Mouse (Mus musculus) myocyte (in vitro differentiated cells): ENCODE measurements at regions not wholly inside any gene's neighbourhood (a gene's known extent, or its start where the extent isn't known, plus 50 kb on each side); places are given as distances from the start of the nearest gene placed in this dataset.
"Not testable (repeated sequence)": the region's sequence is repeated elsewhere in the genome, so short reads cannot be mapped to it uniquely, and the experiment has no call there.

Experiments used
- E2F4 ChIP-seq: IDR thresholded peaks from one replicate; pipeline ENCODE4 v1.6.1; 2011; ENCODE audit warnings: mild to moderate bottlenecking, control low read depth, moderate library complexity; ENCODE audit not compliant: insufficient read depth
- MAX ChIP-seq: IDR thresholded peaks from one replicate; pipeline ENCODE4 v1.6.1; 2011; ENCODE audit warnings: low read depth, mild to moderate bottlenecking, control low read depth
- MYOD1 ChIP-seq, 3 experiments: IDR thresholded peaks; one replicate each; pipeline ENCODE4 v1.6.1; 2011; ENCODE audit warnings: control low read depth in 2 of 3, low read depth in 2 of 3, mild to moderate bottlenecking in 2 of 3, moderate library complexity in 1 of 3; ENCODE audit not compliant: insufficient read length in 2 of 3, control insufficient read depth in 1 of 3
- MYOG ChIP-seq, 3 experiments: IDR thresholded peaks; one replicate each; pipeline ENCODE4 v1.6.1; 2011; ENCODE audit warnings: control low read depth in 2 of 3, low read depth in 2 of 3, mild to moderate bottlenecking in 2 of 3; ENCODE audit not compliant: insufficient read length in 2 of 3, control insufficient read depth in 1 of 3, insufficient read depth in 1 of 3
- POLR2A ChIP-seq: IDR thresholded peaks from one replicate; pipeline ENCODE4 v1.6.1; 2011; ENCODE audit warnings: low read depth, mild to moderate bottlenecking, control low read depth, moderate library complexity; ENCODE audit not compliant: insufficient read length
- POLR2AphosphoS2 ChIP-seq: IDR thresholded peaks from one replicate; pipeline ENCODE4 v1.6.1; 2011; ENCODE audit warnings: low read depth, control low read depth; ENCODE audit not compliant: insufficient read length
- REST ChIP-seq: IDR thresholded peaks from one replicate; pipeline ENCODE4 v1.6.1; 2011; ENCODE audit warnings: mild to moderate bottlenecking, control low read depth, moderate library complexity; ENCODE audit not compliant: insufficient read depth, insufficient read length
- SRF ChIP-seq: IDR thresholded peaks from one replicate; pipeline ENCODE4 v1.6.1; 2011; ENCODE audit warnings: low read depth; ENCODE audit not compliant: control insufficient read depth, insufficient read length
- TCF12 ChIP-seq: IDR thresholded peaks from one replicate; pipeline ENCODE4 v1.6.1; 2011; ENCODE audit warnings: mild to moderate bottlenecking, control low read depth; ENCODE audit not compliant: poor library complexity, insufficient read depth, severe bottlenecking
- TCF3 ChIP-seq: IDR thresholded peaks from one replicate; pipeline ENCODE4 v1.6.1; 2011; ENCODE audit warnings: low read depth, control low read depth; ENCODE audit not compliant: insufficient read length
- USF1 ChIP-seq: IDR thresholded peaks from one replicate; pipeline ENCODE4 v1.6.1; 2011; ENCODE audit warnings: low read depth, mild to moderate bottlenecking, control low read depth, moderate library complexity

- TF ChIP-seq E2F4; POLR2A; USF1; MYOD1 (IDR thresholded peaks at IDR 0.05; ENCODE audit: control insufficient read depth in 1 of 3, insufficient read length in 2 of 3, low read depth in 2 of 3); MAX; SRF; TCF12; REST; MYOG (IDR thresholded peaks at IDR 0.05; ENCODE audit: control insufficient read depth in 1 of 3, insufficient read depth in 1 of 3, insufficient read length in 2 of 3, low read depth in 2 of 3); POLR2AphosphoS2; TCF3: not testable (repeated sequence)
Measured at GRCm38 (mm10) chr17:82266842-82267241, 528.7 kb upstream of the Slc8a1 start.
